ENCODE assay signal across 11 mouse cellular contexts in genomic region chr8:114772276-114772849, GRCm38 (mm10).
DNase-seq lines count a peak whose midpoint lies in the region; ATAC-seq lines count a peak whose summit lies in the region.
"Had no signal": no experiment of that assay in that cellular context is flagged by ENCODE, and none has a peak within 500 bp of the region (broad histone marks: within the 10 kb centered on the region; RNA-seq: fewer than 3 reads in every experiment).

No protein-coding gene starts in this region.

- no peaks in the 10 kb centered on the region for H3K9me3 ChIP-seq in heart, embryonic 12.5 days (replicated peaks)
- H3K9me3 ChIP-seq in liver, embryonic 11.5 days (ENCODE audit: control insufficient read depth, low read length) = no peaks in the 10 kb centered on the region
- H3K9me3 ChIP-seq in liver, embryonic 13.5 days (replicated peaks) = no peaks in the 10 kb centered on the region
- H3K9me3 ChIP-seq: limb, embryonic 12.5 days had no signal

- 64% methylated on average over 1 of the region's 1 CpGs for WGBS in heart, embryonic 12.5 days
- 64% methylated on average over 1 of the region's 1 CpGs for WGBS in liver, embryonic 11.5 days
- WGBS in liver, embryonic 13.5 days (ENCODE audit: insufficient replicate concordance) = 69% methylated on average over 1 of the region's 1 CpGs

- 0 out of 2 replicates have a peak overlapping the region, but pooled peaks have one; percentile 20 for H3K27ac ChIP-seq in heart, embryonic 12.5 days (ENCODE audit: poor library complexity, severe bottlenecking)
- no peak overlapping the region for H3K27ac ChIP-seq in liver, embryonic 11.5 days (ENCODE audit: low read depth, low read length)
- H3K27ac ChIP-seq in liver, embryonic 13.5 days = no peak overlapping the region; the same call in 1 of the 2 replicates
- H3K27ac ChIP-seq: limb, embryonic 12.5 days had no signal

- H3K4me1 ChIP-seq in heart, embryonic 12.5 days (replicated peaks) = peaks cover 41% of the 10 kb centered on the region
- H3K4me1 ChIP-seq in liver, embryonic 11.5 days (replicated peaks; ENCODE audit: control insufficient read depth, insufficient read depth, low read length) = peaks cover 11% of the 10 kb centered on the region
- H3K4me1 ChIP-seq in liver, embryonic 13.5 days (replicated peaks) = peaks cover 14% of the 10 kb centered on the region

- ATAC-seq in heart, embryonic 12.5 days (ENCODE audit: insufficient number of reproducible peaks, low FRiP score) = no peak
- ATAC-seq in liver, embryonic 11.5 days (replicated peaks; ENCODE audit: low FRiP score) = no peak
- peak; percentile 38; the same call in 1 of the 2 replicates for ATAC-seq in liver, embryonic 13.5 days (ENCODE audit: low read depth)
- ATAC-seq in granulocyte monocyte progenitor cell, adult 5-6 weeks (replicated peaks; ENCODE audit: poor library complexity, severe bottlenecking) = no peak

- H3K27me3 ChIP-seq in heart, embryonic 12.5 days (replicated peaks) = no peaks in the 10 kb centered on the region
- H3K27me3 ChIP-seq in liver, embryonic 11.5 days (replicated peaks; ENCODE audit: control insufficient read depth, insufficient read depth, low read length) = no peaks in the 10 kb centered on the region
- H3K27me3 ChIP-seq in liver, embryonic 13.5 days = no peaks in the 10 kb centered on the region

- no peak overlapping the region for H3K9ac ChIP-seq in heart, embryonic 12.5 days
- no peak overlapping the region for H3K9ac ChIP-seq in liver, embryonic 11.5 days (ENCODE audit: low read depth, low read length)
- no peak overlapping the region for H3K9ac ChIP-seq in liver, embryonic 13.5 days
- H3K9ac ChIP-seq: limb, embryonic 12.5 days had no signal

- H3K4me2 ChIP-seq in heart, embryonic 12.5 days = no peak overlapping the region
- no peak overlapping the region for H3K4me2 ChIP-seq in liver, embryonic 11.5 days
- H3K4me2 ChIP-seq in liver, embryonic 13.5 days = no peak overlapping the region
- H3K4me2 ChIP-seq: limb, embryonic 12.5 days had no signal

- no peak for DNase-seq in heart, adult 8-10 months (ENCODE audit: low spot score)
- DNase-seq in liver (peak; percentile 28), adipocyte (ENCODE audit: low spot score) (peak; percentile 55)
- DNase-seq in liver, embryonic 11.5 days (ENCODE audit: low spot score) = no peak
- DNase-seq in liver, embryonic 13.5 days = no peak
- DNase-seq in gastrocnemius, adult 18-20 months (ENCODE audit: low spot score) = no peak
- DNase-seq: kidney, adult 8-10 months; thymus, postnatal 4 days had no signal

- H3K4me3 ChIP-seq in heart, embryonic 12.5 days = no peak overlapping the region
- no peak overlapping the region for H3K4me3 ChIP-seq in liver, embryonic 11.5 days (ENCODE audit: low read depth, low read length)
- H3K4me3 ChIP-seq in liver, embryonic 13.5 days (replicated peaks) = no peak overlapping the region
- H3K4me3 ChIP-seq: limb, embryonic 12.5 days had no signal

- H3K36me3 ChIP-seq in heart, embryonic 12.5 days = no peaks in the 10 kb centered on the region
- H3K36me3 ChIP-seq in liver, embryonic 11.5 days (ENCODE audit: control insufficient read depth, insufficient read depth, low read length) = no peaks in the 10 kb centered on the region
- H3K36me3 ChIP-seq in liver, embryonic 13.5 days = no peaks in the 10 kb centered on the region
- H3K36me3 ChIP-seq: limb, embryonic 12.5 days had no signal

Comparison
In these comparisons a context has a peak if more than half of its experiments do, and no peak if none do; other contexts are left out.
1. DNase-seq: peak in liver (single experiment) and adipocyte (single experiment); none in heart, adult 8-10 months (single experiment), liver, embryonic 11.5 days (single experiment), liver, embryonic 13.5 days (single experiment) and gastrocnemius, adult 18-20 months (single experiment).